Mouse (Mus musculus) WW6 (cell line): ENCODE results near the gene Mia2.
"Not testable (repeated sequence)": the region's sequence is repeated elsewhere in the genome, so short reads cannot be mapped to it uniquely, and the experiment has no call there.

Source experiments
- DNase-seq: peaks from one replicate; pipeline ENCODE4 v3.0.0-alpha.2; 2013; ENCODE audit warnings: low read depth, low spot score

The Mia2 gene

GRCm38 (mm10) chr12:59238434-59238833 lies 142.8 kb downstream of the Mia2 start:
- no peak for DNase-seq

GRCm38 (mm10) chr12:59241031-59241430 lies 145.4 kb downstream of the Mia2 start:
- DNase-seq = not testable (repeated sequence)
